27 mouse cellular contexts compared by ENCODE assay signal in genomic region chr4:107058346-107058745, GRCm38 (mm10). TPM values are rescaled to one million over a fixed set of nuclear protein-coding genes. Genes with fewer than 3 reads are reported as not detected.
"Had no signal": no experiment of that assay in that cellular context is flagged by ENCODE, and none has a peak within 500 bp of the region (broad histone marks: within the 10 kb centered on the region; RNA-seq: fewer than 3 reads in every experiment).

No protein-coding gene starts in this region.

- H3K27ac ChIP-seq: gastrocnemius, adult 2 months; heart, embryonic 10.5 days; hindbrain, embryonic 10.5 days; hindbrain, embryonic 12.5 days; hindbrain, embryonic 14.5 days; intestine, embryonic 15.5 days; layer of hippocampus, adult 2 months; left cerebral cortex, adult 2 months; limb, embryonic 10.5 days; limb, embryonic 12.5 days; liver, embryonic 13.5 days; liver, embryonic 15.5 days had no signal

- H3K9me3 ChIP-seq: heart, embryonic 10.5 days; heart, embryonic 12.5 days; hindbrain, embryonic 10.5 days; hindbrain, embryonic 12.5 days; intestine, embryonic 15.5 days; limb, embryonic 10.5 days; limb, embryonic 12.5 days; liver, embryonic 13.5 days; liver, embryonic 15.5 days had no signal

- H3K4me1 ChIP-seq: heart, embryonic 10.5 days; heart, embryonic 12.5 days; hindbrain, embryonic 10.5 days; hindbrain, embryonic 12.5 days; intestine, embryonic 15.5 days; limb, embryonic 10.5 days; limb, embryonic 12.5 days; liver, embryonic 13.5 days; liver, embryonic 15.5 days had no signal

- H3K27me3 ChIP-seq: heart, embryonic 12.5 days; hindbrain, embryonic 12.5 days; intestine, embryonic 15.5 days; limb, embryonic 12.5 days; liver, embryonic 13.5 days; liver, embryonic 15.5 days had no signal

- ATAC-seq: forebrain, embryonic 16.5 days; hindbrain, embryonic 16.5 days; inflammation-experienced regulatory T-cells, adult 6 months; intestine, embryonic 15.5 days; intestine, postnatal 0 days had no signal

- H3K9ac ChIP-seq: heart, embryonic 12.5 days; hindbrain, embryonic 12.5 days; hindbrain, embryonic 14.5 days; intestine, embryonic 15.5 days; limb, embryonic 12.5 days; liver, embryonic 13.5 days; liver, embryonic 15.5 days had no signal

- H3K4me3 ChIP-seq: gastrocnemius, adult 2 months; heart, embryonic 10.5 days; heart, embryonic 12.5 days; hindbrain, embryonic 10.5 days; hindbrain, embryonic 12.5 days; intestine, embryonic 15.5 days; layer of hippocampus, adult 2 months; left cerebral cortex, adult 2 months; limb, embryonic 10.5 days; limb, embryonic 12.5 days; liver, embryonic 13.5 days; liver, embryonic 15.5 days had no signal

- H3K4me2 ChIP-seq: heart, embryonic 12.5 days; hindbrain, embryonic 12.5 days; hindbrain, embryonic 14.5 days; intestine, embryonic 15.5 days; limb, embryonic 12.5 days; liver, embryonic 11.5 days; liver, embryonic 13.5 days; liver, embryonic 15.5 days had no signal

- DNase-seq: gastrocnemius, adult 2 months; gastrocnemius, postnatal 10 days; gastrocnemius, postnatal 25 days; heart, adult 18-20 months; heart, postnatal 10 days; heart, postnatal 4 days; liver; liver, embryonic 13.5 days had no signal

RNA-seq across cellular contexts. Expression of gene Cdcp2, which starts 38.3 kb away (rescaled TPM):
- polyA plus RNA-seq: forebrain, embryonic 16.5 days; frontal cortex, adult 2 months; heart, embryonic 10.5 days; heart, embryonic 12.5 days; heart, embryonic 14.5 days; heart, embryonic 16.5 days; hindbrain, embryonic 14.5 days; inflammation-experienced regulatory T-cells, adult 6 months; intestine, embryonic 15.5 days; intestine, postnatal 0 days; limb, embryonic 10.5 days; limb, embryonic 12.5 days; liver, embryonic 11.5 days; liver, embryonic 13.5 days; liver, embryonic 15.5 days had no signal
